8 mouse cellular contexts compared by ENCODE assay signal in the genomic region with DNA sequence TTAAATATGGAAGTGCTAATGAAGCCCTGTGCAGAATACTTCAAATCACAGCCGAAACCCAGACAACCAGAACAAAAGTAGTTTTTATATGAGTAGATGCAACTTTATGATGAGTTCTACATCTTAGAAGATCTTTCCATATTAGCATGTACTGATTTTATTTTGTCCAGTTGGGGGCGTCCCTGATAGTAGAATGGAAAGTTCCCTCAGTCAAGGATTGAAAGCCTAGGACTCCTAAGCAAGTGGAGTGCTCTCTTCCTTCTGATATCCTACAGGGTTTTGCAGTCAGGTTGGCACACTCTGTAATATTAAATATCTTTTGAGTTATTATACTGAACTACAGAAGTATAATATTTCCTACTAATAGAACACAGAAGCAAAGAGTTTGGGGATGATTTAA.
A peak's percentile ranks its signal among the peaks of the same experiment; 100 is the strongest.
DNase-seq lines count a peak whose midpoint lies in the region; ATAC-seq lines count a peak whose summit lies in the region.

No protein-coding gene starts in this region.

- no peaks in the 10 kb centered on the region for H3K9me3 ChIP-seq in hindbrain, embryonic 15.5 days

- H3K4me2 ChIP-seq in hindbrain, embryonic 15.5 days = no peak overlapping the region

- DNase-seq in frontal cortex, postnatal 25 days (ENCODE audit: low spot score in 2 of 2) = no peak
- DNase-seq in right cerebral cortex, postnatal 10 days (ENCODE audit: low spot score in 2 of 2) = peak; percentile 55 to 69
- DNase-seq in right cerebral cortex, postnatal 4 days = no peak
- DNase-seq in thymus, postnatal 25 days = peak; percentile 33
- no peak for DNase-seq in kidney, postnatal 10 days
- DNase-seq in adrenal gland, postnatal 10 days = no peak

- WGBS in hindbrain, embryonic 15.5 days = 41% methylated on average over 2 of the region's 2 CpGs

- H3K4me3 ChIP-seq in hindbrain, embryonic 15.5 days = no peak overlapping the region

- no peaks in the 10 kb centered on the region for H3K36me3 ChIP-seq in hindbrain, embryonic 15.5 days

- H3K4me1 ChIP-seq in hindbrain, embryonic 15.5 days (replicated peaks) = peaks cover 10% of the 10 kb centered on the region

- no peaks in the 10 kb centered on the region for H3K27me3 ChIP-seq in hindbrain, embryonic 15.5 days

- peak; percentile 73 for ATAC-seq in frontal cortex, adult (ENCODE audit: low TSS enrichment)
- ATAC-seq in hindbrain, embryonic 15.5 days (ENCODE audit: low FRiP score, low read depth) = peak; percentile 64; the same call in 1 of the 2 replicates

- no peak overlapping the region for H3K27ac ChIP-seq in hindbrain, embryonic 15.5 days (replicated peaks)

- H3K9ac ChIP-seq in hindbrain, embryonic 15.5 days = no peak overlapping the region

Comparison
In these comparisons a context has a peak if more than half of its experiments do, and no peak if none do; other contexts are left out.
1. DNase-seq: peak in right cerebral cortex, postnatal 10 days (2 of 2) and thymus, postnatal 25 days (single experiment); none in frontal cortex, postnatal 25 days (0 of 2), right cerebral cortex, postnatal 4 days (single experiment), kidney, postnatal 10 days (single experiment) and adrenal gland, postnatal 10 days (single experiment).